Mouse (Mus musculus) MEL (cell line): ENCODE results near the gene Vsig10. TPM values are rescaled to one million over a fixed set of nuclear protein-coding genes. Genes with fewer than 3 reads are reported as not detected.

Experiments used
- DNase-seq: peaks from one replicate; pipeline ENCODE4 v3.0.0; 2011; ENCODE audit warnings: low read depth, low spot score
- H3K27ac ChIP-seq: 2 replicates; pipeline ENCODE4 v1.5.1; 2012; ENCODE audit warnings: low read depth, mild to moderate bottlenecking, control low read depth, low read length, moderate library complexity; ENCODE audit not compliant: control insufficient read depth
- H3K27me3 ChIP-seq, 2 experiments: fragments of 150-350 bp in 1 of 2; sonication (generic) in 1 of 2; 2 replicates each; pipeline ENCODE4 v1.6.1; 2012; ENCODE audit warnings: low read length in 2 of 2, mild to moderate bottlenecking in 2 of 2, improper control_type of control experiment in 1 of 2, moderate library complexity in 1 of 2; ENCODE audit not compliant: insufficient read depth in 2 of 2, control insufficient read depth in 1 of 2
- H3K36me3 ChIP-seq, 2 experiments: 2 replicates each; pipeline ENCODE4 v1.6.1; 2012 to 2014; ENCODE audit warnings: low read length in 2 of 2, improper control_type of control experiment in 1 of 2, inconsistent platforms in 1 of 2, mild to moderate bottlenecking in 1 of 2; ENCODE audit not compliant: insufficient read depth in 2 of 2, control insufficient read depth in 1 of 2
- H3K4me1 ChIP-seq, 2 experiments: fragments of 150-350 bp in 1 of 2; sonication (generic) in 1 of 2; 2 replicates each; pipeline ENCODE4 v1.6.1; 2012; ENCODE audit warnings: low read length in 2 of 2, improper control_type of control experiment in 1 of 2, mild to moderate bottlenecking in 1 of 2; ENCODE audit not compliant: insufficient read depth in 2 of 2, control insufficient read depth in 1 of 2
- H3K4me3 ChIP-seq, 2 experiments: fragments of 150-350 bp in 1 of 2; sonication (generic) in 1 of 2; 2 replicates each; pipeline ENCODE4 v1.5.1; 2012; ENCODE audit warnings: low read depth in 2 of 2, low read length in 2 of 2, mild to moderate bottlenecking in 2 of 2, moderate library complexity in 2 of 2, control low read depth in 1 of 2, improper control_type of control experiment in 1 of 2; ENCODE audit not compliant: control insufficient read depth in 1 of 2, insufficient read depth in 1 of 2
- H3K79me2 ChIP-seq: 2 replicates; pipeline ENCODE4 v1.6.1; 2012; ENCODE audit warnings: mild to moderate bottlenecking, low read length, moderate library complexity; ENCODE audit not compliant: control insufficient read depth, poor library complexity, insufficient read depth
- H3K9ac ChIP-seq: 2 replicates; pipeline ENCODE4 v1.6.1; 2012; ENCODE audit warnings: low read depth, mild to moderate bottlenecking, control low read depth, low read length, moderate library complexity; ENCODE audit not compliant: control insufficient read depth, poor library complexity, severe bottlenecking
- H3K9me3 ChIP-seq: fragments of 150-350 bp; sonication (generic); replicated peaks from 2 replicates; pipeline ENCODE4 v1.6.1; 2012; ENCODE audit warnings: mild to moderate bottlenecking, low read length, improper control_type of control experiment, moderate library complexity; ENCODE audit not compliant: insufficient read depth
- CHD2 ChIP-seq: IDR thresholded peaks from 2 replicates; pipeline ENCODE4 v1.6.1; 2011; ENCODE audit warnings: low read length, improper control_type of control experiment
- CTCF ChIP-seq, 3 experiments: IDR thresholded peaks in 2 of 3; conservative IDR thresholded peaks in 1 of 3; 2 replicates each; pipeline ENCODE4 v1.5.1; 2011 to 2012; ENCODE audit warnings: low read length in 3 of 3, low read depth in 2 of 3, mild to moderate bottlenecking in 2 of 3, improper control_type of control experiment in 1 of 3, inconsistent platforms in 1 of 3, mixed read lengths in 1 of 3, moderate library complexity in 1 of 3; ENCODE audit not compliant: control insufficient read depth in 1 of 3, insufficient read depth in 1 of 3, poor library complexity in 1 of 3, severe bottlenecking in 1 of 3
- E2F4 ChIP-seq: IDR thresholded peaks from 2 replicates; pipeline ENCODE4 v1.6.1; 2011; ENCODE audit warnings: low read depth, low read length, improper control_type of control experiment, borderline replicate concordance
- ELF1 ChIP-seq: IDR thresholded peaks from 2 replicates; pipeline ENCODE4 v1.6.1; 2014; ENCODE audit warnings: low read depth, mild to moderate bottlenecking, inconsistent platforms, low read length, improper control_type of control experiment, moderate library complexity
- EP300 ChIP-seq, 2 experiments: IDR thresholded peaks; 2 replicates each; pipeline ENCODE4 v1.6.1; 2011; ENCODE audit warnings: improper control_type of control experiment in 2 of 2, low read length in 2 of 2, low read depth in 1 of 2, mild to moderate bottlenecking in 1 of 2
- ETS1 ChIP-seq: IDR thresholded peaks from 2 replicates; pipeline ENCODE4 v1.6.1; 2012; ENCODE audit warnings: low read depth, mild to moderate bottlenecking, inconsistent platforms, low read length, improper control_type of control experiment, moderate library complexity
- GABPA ChIP-seq: IDR thresholded peaks from 2 replicates; pipeline ENCODE4 v1.6.1; 2012; ENCODE audit warnings: low read depth, mild to moderate bottlenecking, inconsistent platforms, low read length, improper control_type of control experiment, moderate library complexity
- GATA1 ChIP-seq: IDR thresholded peaks from 2 replicates; pipeline ENCODE4 v1.6.1; 2011; ENCODE audit warnings: low read depth, low read length, improper control_type of control experiment
- HCFC1 ChIP-seq: IDR thresholded peaks from 2 replicates; pipeline ENCODE4 v1.6.1; 2012; ENCODE audit warnings: low read depth, mild to moderate bottlenecking, inconsistent platforms, low read length, improper control_type of control experiment, moderate library complexity
- JUND ChIP-seq: IDR thresholded peaks from 2 replicates; pipeline ENCODE4 v1.6.1; 2011; ENCODE audit warnings: low read depth, mild to moderate bottlenecking, improper control_type of control experiment, low read length
- KAT2A ChIP-seq: conservative IDR thresholded peaks from 2 replicates; pipeline ENCODE4 v1.6.1; 2012; ENCODE audit warnings: low read depth, low read length, improper control_type of control experiment, inconsistent platforms
- MAFK ChIP-seq: IDR thresholded peaks from 2 replicates; pipeline ENCODE4 v1.6.1; 2011; ENCODE audit warnings: low read depth, mild to moderate bottlenecking, low read length, improper control_type of control experiment, borderline replicate concordance
- MAX ChIP-seq: IDR thresholded peaks from 2 replicates; pipeline ENCODE4 v1.6.1; 2011; ENCODE audit warnings: low read length, improper control_type of control experiment
- MAZ ChIP-seq: IDR thresholded peaks from 2 replicates; pipeline ENCODE4 v1.6.1; 2012; ENCODE audit warnings: low read depth, mild to moderate bottlenecking, inconsistent platforms, low read length, improper control_type of control experiment
- MEF2A ChIP-seq: IDR thresholded peaks from 2 replicates; pipeline ENCODE4 v1.6.1; 2014; ENCODE audit warnings: low read depth, mild to moderate bottlenecking, inconsistent platforms, low read length, improper control_type of control experiment; ENCODE audit not compliant: poor library complexity, insufficient replicate concordance, severe bottlenecking; ENCODE audit errors: extremely low read depth
- MXI1 ChIP-seq: IDR thresholded peaks from 2 replicates; pipeline ENCODE4 v1.6.1; 2011; ENCODE audit warnings: mild to moderate bottlenecking, low read depth, low read length, improper control_type of control experiment
- MYC ChIP-seq: IDR thresholded peaks from 2 replicates; pipeline ENCODE4 v1.6.1; 2011; ENCODE audit warnings: low read depth, mild to moderate bottlenecking, low read length, improper control_type of control experiment, moderate library complexity
- NELFE ChIP-seq: IDR thresholded peaks from 2 replicates; pipeline ENCODE4 v1.6.1; 2011; ENCODE audit warnings: low read depth, low read length, improper control_type of control experiment
- NRF1 ChIP-seq: IDR thresholded peaks from 2 replicates; pipeline ENCODE4 v1.6.1; 2014; ENCODE audit warnings: low read depth, mild to moderate bottlenecking, inconsistent platforms, low read length, improper control_type of control experiment, moderate library complexity; ENCODE audit not compliant: poor library complexity, insufficient read depth, severe bottlenecking
- POLR2AphosphoS2 ChIP-seq: IDR thresholded peaks from 2 replicates; pipeline ENCODE4 v1.6.1; 2011; ENCODE audit warnings: low read length, improper control_type of control experiment
- POLR2AphosphoS5 ChIP-seq: IDR thresholded peaks from 2 replicates; pipeline ENCODE4 v1.6.1; 2012; ENCODE audit warnings: low read depth, borderline replicate concordance, mild to moderate bottlenecking, inconsistent platforms, low read length, moderate library complexity, mixed read lengths
- SIN3A ChIP-seq: IDR thresholded peaks from 2 replicates; pipeline ENCODE4 v1.6.1; 2012; ENCODE audit warnings: low read length, improper control_type of control experiment, inconsistent platforms
- SMC3 ChIP-seq: IDR thresholded peaks from 2 replicates; pipeline ENCODE4 v1.6.1; 2011; ENCODE audit warnings: low read depth, low read length, improper control_type of control experiment
- TAL1 ChIP-seq: IDR thresholded peaks from 2 replicates; pipeline ENCODE4 v1.6.1; 2012; ENCODE audit warnings: mild to moderate bottlenecking, inconsistent platforms, low read length, moderate library complexity, mixed read lengths
- TBP ChIP-seq: IDR thresholded peaks from 2 replicates; pipeline ENCODE4 v1.8.0; 2011; ENCODE audit warnings: low read depth, low read length, improper control_type of control experiment
- TCF12 ChIP-seq: IDR thresholded peaks from 2 replicates; pipeline ENCODE4 v1.6.1; 2014; ENCODE audit warnings: low read depth, mild to moderate bottlenecking, inconsistent platforms, low read length, improper control_type of control experiment, moderate library complexity
- UBTF ChIP-seq: IDR thresholded peaks from 2 replicates; pipeline ENCODE4 v1.6.1; 2012; ENCODE audit warnings: low read depth, mild to moderate bottlenecking, inconsistent platforms, low read length, improper control_type of control experiment, moderate library complexity, borderline replicate concordance; ENCODE audit not compliant: insufficient read depth
- USF1 ChIP-seq: IDR thresholded peaks from 2 replicates; pipeline ENCODE4 v1.6.1; 2014; ENCODE audit warnings: low read depth, mild to moderate bottlenecking, inconsistent platforms, low read length, improper control_type of control experiment, moderate library complexity
- USF2 ChIP-seq, 2 experiments: IDR thresholded peaks; 2 replicates each; pipeline ENCODE4 v1.6.1; 2011 to 2012; ENCODE audit warnings: improper control_type of control experiment in 2 of 2, low read length in 2 of 2, borderline replicate concordance in 1 of 2, inconsistent platforms in 1 of 2, low read depth in 1 of 2, mild to moderate bottlenecking in 1 of 2; ENCODE audit not compliant: insufficient read depth in 1 of 2
- ZC3H11A ChIP-seq: IDR thresholded peaks from 2 replicates; pipeline ENCODE4 v1.6.1; 2012; ENCODE audit warnings: low read depth, mild to moderate bottlenecking, inconsistent platforms, low read length, improper control_type of control experiment
- ZKSCAN1 ChIP-seq: IDR thresholded peaks from 2 replicates; pipeline ENCODE4 v1.6.1; 2012; ENCODE audit warnings: low read depth, mild to moderate bottlenecking, inconsistent platforms, low read length, improper control_type of control experiment, moderate library complexity
- ZMIZ1 ChIP-seq: IDR thresholded peaks from 2 replicates; pipeline ENCODE4 v1.6.1; 2012; ENCODE audit warnings: low read depth, mild to moderate bottlenecking, inconsistent platforms, low read length, improper control_type of control experiment, moderate library complexity
- polyA plus RNA-seq, 2 experiments: library from polyadenylated mRNA; stranded (reverse) in 1 of 2; unstranded in 1 of 2; fragments of >175 nt in 1 of 2; fragments of >200 nt in 1 of 2; gene quantifications; 2 replicates each; pipeline versions ENCODE4 v1.2.1 to v1.2.4; 2012; ENCODE audit warnings: low replicate concordance in 2 of 2, low read depth in 1 of 2; ENCODE audit not compliant: insufficient read length in 2 of 2, insufficient read depth in 1 of 2, missing spikeins in 1 of 2
- total RNA-seq: library from RNA; depleted of rRNA; stranded (reverse); fragments of 300-350 nt; gene quantifications from 2 replicates; pipeline ENCODE4 v1.2.3, GENCODE M21; 2012

Gene Vsig10
- total and polyA plus RNA-seq, 3 experiments = 5.3 to 8.9 TPM; not detected in 1

DNA sequence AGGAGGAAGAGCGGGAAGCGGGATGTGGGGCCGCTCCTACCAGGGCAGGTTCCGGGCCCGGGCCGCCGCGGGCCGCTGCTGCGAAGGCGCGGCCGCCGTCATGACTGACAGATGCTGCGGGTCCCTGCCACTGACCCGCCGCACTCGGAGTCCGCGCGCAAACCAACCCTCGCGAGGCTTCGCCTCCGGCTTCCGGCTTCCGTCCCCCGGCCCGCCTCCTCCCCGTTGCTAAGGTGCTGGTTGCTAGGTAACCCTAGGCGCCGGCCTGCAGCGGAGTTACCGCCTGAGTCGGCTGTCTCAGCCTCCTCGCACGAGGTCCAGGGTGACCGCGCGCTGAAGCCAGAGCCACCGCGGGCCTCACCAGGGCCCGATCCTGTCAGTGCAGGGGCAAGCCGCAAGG, 70.0 kb downstream of the Vsig10 start, which contains the start of gene Rfc5 (continued):
- TF ChIP-seq SMC3 (no peak), JUND (no peak), TBP (peak; percentile 58), ZMIZ1 (peak; percentile 74; the same call in 1 of the 2 replicates), NRF1 (no peak), USF1 (no peak), KAT2A (peak; percentile 54; the same call in 1 of the 2 replicates), SIN3A (peak; percentile 93), TCF12 (peak; percentile 53; the same call in 1 of the 2 replicates), E2F4 (peak; percentile 89; the same call in 1 of the 2 replicates), ELF1 (peak; percentile 98), POLR2AphosphoS5 (no peak), UBTF (no peak), GATA1 (no peak), HCFC1 (peak; percentile 80), MEF2A (no peak), GABPA (no peak), EP300 (IDR thresholded peaks at IDR 0.05; ENCODE audit: low read depth in 1 of 2, low read length in 2 of 2) (no peak), ZC3H11A (no peak), MYC (0 out of 2 replicates have a peak, but pooled peaks have one; percentile 67), TAL1 (no peak), POLR2AphosphoS2 (peak; percentile 84), CHD2 (peak; percentile 92), ZKSCAN1 (no peak), CTCF (IDR thresholded peaks at IDR 0.05 in 2 of 3, conservative IDR thresholded peaks at IDR 0.05 in 1 of 3; ENCODE audit: control insufficient read depth in 1 of 3, insufficient read depth in 1 of 3, low read depth in 2 of 3, low read length in 3 of 3, poor library complexity in 1 of 3, severe bottlenecking in 1 of 3) (0 out of 6 replicates have a peak, but pooled peaks of 1 of the 3 experiments have one; percentile 1)
- TF ChIP-seq, all 39 proteins: peak for 16

- peaks cover 19% of the 10 kb centered on the region for H3K79me2 ChIP-seq
- peak; percentile 33 for DNase-seq
- H3K4me3 ChIP-seq = no peak overlapping the region
- no peak overlapping the region for H3K9ac ChIP-seq
- no peaks in the 10 kb centered on the region for H3K9me3 ChIP-seq
- H3K27me3 ChIP-seq = no peaks in the 10 kb centered on the region
- peaks cover 5 to 10% of the 10 kb centered on the region in 2 experiments for H3K4me1 ChIP-seq
- H3K36me3 ChIP-seq = peaks cover 0 to 14% of the 10 kb centered on the region in 2 experiments; a peak in 2 of 4 replicates
- no peak overlapping the region for H3K27ac ChIP-seq
- no peak for TF ChIP-seq MAFK
- no peak for TF ChIP-seq E2F4
- TF ChIP-seq GATA1 = peak; percentile 47
- no peak for TF ChIP-seq POLR2AphosphoS5
- no peak for TF ChIP-seq ELF1
- no peak for TF ChIP-seq USF1
- no peak for TF ChIP-seq MXI1
- no peak for TF ChIP-seq TBP
- no peak for TF ChIP-seq MAZ
- TF ChIP-seq GABPA = no peak
- TF ChIP-seq MAX = no peak
- no peak for TF ChIP-seq ZC3H11A
- no peak for TF ChIP-seq NRF1
- TF ChIP-seq MYC = no peak
- no peak for TF ChIP-seq HCFC1
- TF ChIP-seq CTCF (IDR thresholded peaks at IDR 0.05 in 2 of 3, conservative IDR thresholded peaks at IDR 0.05 in 1 of 3; ENCODE audit: control insufficient read depth in 1 of 3, insufficient read depth in 1 of 3, low read depth in 2 of 3, low read length in 3 of 3, poor library complexity in 1 of 3, severe bottlenecking in 1 of 3) = no peak
- peak; percentile 59; the same call in 1 of the 2 replicates for TF ChIP-seq TCF12
- TF ChIP-seq NELFE = no peak
- TF ChIP-seq USF2 (IDR thresholded peaks at IDR 0.05; ENCODE audit: borderline replicate concordance in 1 of 2, insufficient read depth in 1 of 2, low read depth in 1 of 2, low read length in 2 of 2) = no peak
- no peak for TF ChIP-seq UBTF
- 0 out of 2 replicates have a peak, but pooled peaks have one; percentile 18 for TF ChIP-seq ETS1
Measured at GRCm38 (mm10) chr5:117390895-117391294, 72.0 kb downstream of the Vsig10 start.
